Comparison of ENCODE assay signal across 26 mouse cellular contexts in the genomic region with DNA sequence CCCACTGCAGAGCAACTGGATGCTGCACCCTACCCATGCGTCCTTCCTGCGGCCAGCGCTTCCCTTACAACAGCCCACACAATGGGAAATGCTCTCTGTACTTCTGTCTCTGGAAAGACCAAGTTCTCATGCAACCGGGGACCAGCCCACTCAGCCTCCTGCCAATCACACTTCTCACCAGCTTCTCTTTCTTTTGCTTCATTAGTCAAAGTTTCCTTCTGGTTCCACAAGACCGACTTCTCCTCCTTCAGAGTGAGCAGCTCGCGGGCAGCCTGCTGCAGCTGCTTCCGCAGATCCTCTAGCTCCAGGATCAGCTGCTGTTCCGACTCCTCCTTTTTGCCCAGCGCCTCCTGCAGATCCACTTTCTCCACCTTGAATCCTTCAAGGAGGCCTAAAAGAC. TPM values are rescaled to one million over a fixed set of nuclear protein-coding genes. Genes with fewer than 3 reads are reported as not detected.
"Had no signal": no experiment of that assay in that cellular context is flagged by ENCODE, and none has a peak within 500 bp of the region (broad histone marks: within the 10 kb centered on the region; RNA-seq: fewer than 3 reads in every experiment).

No protein-coding gene starts in this region.

- H3K9ac ChIP-seq: liver, embryonic 15.5 days; neural tube, embryonic 15.5 days had no signal

- ATAC-seq: intestine, embryonic 16.5 days; lung, postnatal 0 days had no signal

- H3K4me3 ChIP-seq: limb, embryonic 10.5 days; liver, embryonic 15.5 days; midbrain, embryonic 10.5 days; myocyte; neural tube, embryonic 15.5 days had no signal

- H3K4me1 ChIP-seq: limb, embryonic 10.5 days; liver, embryonic 15.5 days; neural tube, embryonic 15.5 days had no signal

- H3K27me3 ChIP-seq: liver, embryonic 15.5 days; neural tube, embryonic 15.5 days had no signal

- DNase-seq: kidney, adult 8-10 months; kidney, postnatal 14 days; lung, adult 2 months; lung, postnatal 4 days; midbrain, embryonic 14.5 days; right cerebral cortex, postnatal 4 days; spleen, adult 18-20 months; thymus, adult 2 months; thymus, postnatal 25 days had no signal

- H3K9me3 ChIP-seq: limb, embryonic 10.5 days; liver, embryonic 15.5 days; midbrain, embryonic 10.5 days; neural tube, embryonic 15.5 days had no signal

- H3K4me2 ChIP-seq: liver, embryonic 11.5 days; liver, embryonic 15.5 days; neural tube, embryonic 15.5 days had no signal

- H3K27ac ChIP-seq: limb, embryonic 10.5 days; liver, embryonic 15.5 days; midbrain, embryonic 10.5 days; neural tube, embryonic 15.5 days had no signal

RNA-seq across cellular contexts. Expression of gene AC141477.1, which starts 31.7 kb away (rescaled TPM):
- total RNA-seq: left cerebral cortex, adult 18-20 months; left cerebral cortex, postnatal 14 days; megakaryocyte, adult 5-6 weeks had no signal
- polyA plus RNA-seq: intestine, embryonic 16.5 days; large intestine, adult 2 months; limb, embryonic 10.5 days; limb, embryonic 14.5 days; liver, embryonic 11.5 days; liver, embryonic 15.5 days; lung, adult 2 months; lung, postnatal 0 days; midbrain, embryonic 10.5 days; midbrain, embryonic 14.5 days; myocyte; neural tube, embryonic 11.5 days; neural tube, embryonic 15.5 days; stomach, embryonic 14.5 days; testis, adult 2 months; thymus, adult 2 months; urinary bladder, adult 2 months had no signal

RNA-seq across cellular contexts. Expression of gene 2610028H24Rik, which starts 40.4 kb away (rescaled TPM):
- total RNA-seq: left cerebral cortex, adult 18-20 months; left cerebral cortex, postnatal 14 days; megakaryocyte, adult 5-6 weeks had no signal
- polyA plus RNA-seq: intestine, embryonic 16.5 days; large intestine, adult 2 months; limb, embryonic 10.5 days; limb, embryonic 14.5 days; liver, embryonic 11.5 days; liver, embryonic 15.5 days; midbrain, embryonic 10.5 days; midbrain, embryonic 14.5 days; myocyte; neural tube, embryonic 11.5 days; neural tube, embryonic 15.5 days; stomach, embryonic 14.5 days; urinary bladder, adult 2 months had no signal
